Comparison of ENCODE assay signal across 22 mouse cellular contexts in the genomic region with DNA sequence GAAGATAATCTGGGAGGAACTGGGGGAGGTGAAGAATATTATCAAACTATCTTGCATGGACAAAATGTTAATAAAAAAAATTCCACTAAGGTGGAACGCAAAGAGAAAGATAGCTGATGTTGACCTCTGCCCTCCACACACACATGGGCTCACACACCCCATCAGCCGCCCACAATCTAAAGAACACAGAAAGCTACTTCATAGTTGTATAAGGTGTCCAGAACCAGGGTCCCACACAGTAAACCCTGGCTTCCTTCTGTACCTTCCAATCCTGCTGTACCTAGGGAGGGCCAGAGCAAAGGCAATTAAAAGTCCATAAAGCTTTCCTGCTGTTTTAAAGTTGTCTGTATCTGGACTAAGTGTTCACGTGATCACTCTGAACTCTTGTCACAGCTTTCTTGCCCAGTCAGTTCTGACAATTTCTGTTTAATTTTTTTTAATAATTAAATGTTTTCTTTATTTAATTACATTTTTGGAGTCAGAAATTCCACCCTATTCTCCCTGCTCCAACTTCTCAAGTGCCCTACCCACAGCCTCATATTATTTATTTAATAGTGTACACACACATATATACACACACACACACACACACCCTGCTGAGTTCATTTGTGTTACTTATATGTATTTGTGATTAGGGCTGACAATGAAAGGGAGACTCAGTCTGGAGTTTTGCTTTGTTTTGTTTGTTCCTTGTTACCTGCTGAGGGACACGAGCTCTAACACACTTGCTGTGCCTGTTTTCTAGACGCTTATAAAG. TPM values are rescaled to one million over a fixed set of nuclear protein-coding genes. Genes with fewer than 3 reads are reported as not detected.
DNase-seq lines count a peak whose midpoint lies in the region; ATAC-seq and TF ChIP-seq lines count a peak whose summit lies in the region.
"Had no signal": no experiment of that assay in that cellular context is flagged by ENCODE, and none has a peak within 500 bp of the region (broad histone marks: within the 10 kb centered on the region; RNA-seq: fewer than 3 reads in every experiment).

No protein-coding gene starts in this region.

- H3K27ac ChIP-seq in liver, postnatal 0 days (ENCODE audit: low read depth) = no peak overlapping the region
- no peak overlapping the region for H3K27ac ChIP-seq in liver, embryonic 14.5 days
- peak overlapping the region; percentile 13; the same call in 1 of the 2 replicates for H3K27ac ChIP-seq in stomach, postnatal 0 days (replicated peaks)
- no peak overlapping the region for H3K27ac ChIP-seq in forebrain, embryonic 15.5 days (replicated peaks)
- H3K27ac ChIP-seq: embryonic facial prominence, embryonic 12.5 days; embryonic facial prominence, embryonic 15.5 days; hindbrain, embryonic 12.5 days; hindbrain, embryonic 15.5 days had no signal

- H3K4me1 ChIP-seq in liver, postnatal 0 days (ENCODE audit: insufficient read depth) = no peaks in the 10 kb centered on the region
- H3K4me1 ChIP-seq in liver, embryonic 14.5 days (replicated peaks; ENCODE audit: control insufficient read depth in 2 of 2, insufficient read depth in 2 of 2, low read length in 1 of 2) = peaks cover 0 to 6% of the 10 kb centered on the region in 2 experiments; a peak in 1 of 4 replicates
- no peaks in the 10 kb centered on the region for H3K4me1 ChIP-seq in stomach, postnatal 0 days (replicated peaks; ENCODE audit: control insufficient read depth, insufficient read depth)
- no peaks in the 10 kb centered on the region for H3K4me1 ChIP-seq in forebrain, embryonic 15.5 days
- H3K4me1 ChIP-seq: embryonic facial prominence, embryonic 12.5 days; embryonic facial prominence, embryonic 15.5 days; hindbrain, embryonic 12.5 days; hindbrain, embryonic 15.5 days had no signal

- H3K9ac ChIP-seq in liver, postnatal 0 days (replicated peaks) = no peak overlapping the region
- no peak overlapping the region for H3K9ac ChIP-seq in liver, embryonic 14.5 days (replicated peaks)
- H3K9ac ChIP-seq in stomach, postnatal 0 days (ENCODE audit: low read length) = no peak overlapping the region
- no peak overlapping the region for H3K9ac ChIP-seq in forebrain, embryonic 15.5 days (replicated peaks)
- H3K9ac ChIP-seq: embryonic facial prominence, embryonic 12.5 days; embryonic facial prominence, embryonic 15.5 days; hindbrain, embryonic 12.5 days; hindbrain, embryonic 15.5 days had no signal

- H3K27me3 ChIP-seq in liver, postnatal 0 days (ENCODE audit: insufficient read depth, low read length) = no peaks in the 10 kb centered on the region
- no peaks in the 10 kb centered on the region for H3K27me3 ChIP-seq in liver, embryonic 14.5 days (ENCODE audit: control insufficient read depth, insufficient read depth, low read length)
- no peaks in the 10 kb centered on the region for H3K27me3 ChIP-seq in stomach, postnatal 0 days (ENCODE audit: control insufficient read depth, insufficient read depth, low read length)
- H3K27me3 ChIP-seq in forebrain, embryonic 15.5 days = no peaks in the 10 kb centered on the region
- H3K27me3 ChIP-seq: CH12.LX; embryonic facial prominence, embryonic 12.5 days; embryonic facial prominence, embryonic 15.5 days had no signal

- no peak for TF ChIP-seq CTCF in liver, postnatal 0 days (IDR thresholded peaks at IDR 0.05; ENCODE audit: low read depth)
- TF ChIP-seq CTCF in liver, embryonic 14.5 days (IDR thresholded peaks at IDR 0.05; ENCODE audit: low read depth) = no peak
- no peak for TF ChIP-seq CTCF in stomach, postnatal 0 days (IDR thresholded peaks at IDR 0.05; ENCODE audit: low read depth)

- DNase-seq in liver = peak; percentile 4
- DNase-seq in liver, postnatal 0 days = no peak
- DNase-seq in liver, embryonic 14.5 days (ENCODE audit: low read depth in 3 of 3, low spot score in 3 of 3) = no peak
- DNase-seq in stomach, postnatal 0 days (ENCODE audit: low spot score) = no peak
- DNase-seq in layer of hippocampus, postnatal 10 days (ENCODE audit: low spot score in 2 of 2) = no peak
- DNase-seq: adrenal gland, postnatal 10 days; B cell, adult 2 months; cerebellum, adult 11 months; cerebellum, adult 2 months; cerebellum, adult 9-11 months; cerebellum, postnatal 25 days; gastrocnemius, postnatal 36 days had no signal

- no peak overlapping the region for H3K4me2 ChIP-seq in liver, postnatal 0 days (ENCODE audit: low read depth, low read length)
- no peak overlapping the region for H3K4me2 ChIP-seq in liver, embryonic 14.5 days (ENCODE audit: low read depth)
- no peak overlapping the region for H3K4me2 ChIP-seq in stomach, postnatal 0 days (replicated peaks; ENCODE audit: low read depth)
- H3K4me2 ChIP-seq in forebrain, embryonic 15.5 days (replicated peaks) = no peak overlapping the region
- H3K4me2 ChIP-seq: embryonic facial prominence, embryonic 12.5 days; embryonic facial prominence, embryonic 15.5 days; heart, embryonic 11.5 days; hindbrain, embryonic 12.5 days; hindbrain, embryonic 15.5 days had no signal

- TF ChIP-seq EP300 in liver, postnatal 0 days (IDR thresholded peaks at IDR 0.05; ENCODE audit: low read depth) = no peak
- no peak for TF ChIP-seq EP300 in liver, embryonic 14.5 days (IDR thresholded peaks at IDR 0.05; ENCODE audit: low read depth)
- no peak for TF ChIP-seq EP300 in stomach, postnatal 0 days (optimal IDR thresholded peaks at IDR 0.05)

- no peak for ATAC-seq in liver, postnatal 0 days
- peak; percentile 52; the same call in 1 of the 2 replicates for ATAC-seq in liver, embryonic 14.5 days (ENCODE audit: insufficient read depth)
- peak; percentile 90 for ATAC-seq in stomach, postnatal 0 days (ENCODE audit: low FRiP score, low TSS enrichment)
- ATAC-seq in forebrain, embryonic 15.5 days (replicated peaks) = no peak
- ATAC-seq: forebrain, embryonic 14.5 days; Patski had no signal

- H3K9me3 ChIP-seq in liver, postnatal 0 days (ENCODE audit: low read length) = no peaks in the 10 kb centered on the region
- no peaks in the 10 kb centered on the region for H3K9me3 ChIP-seq in liver, embryonic 14.5 days (ENCODE audit: control insufficient read depth, low read length)
- no peaks in the 10 kb centered on the region for H3K9me3 ChIP-seq in stomach, postnatal 0 days (ENCODE audit: control insufficient read depth, low read length)
- H3K9me3 ChIP-seq in forebrain, embryonic 15.5 days = no peaks in the 10 kb centered on the region
- H3K9me3 ChIP-seq: embryonic facial prominence, embryonic 12.5 days; embryonic facial prominence, embryonic 15.5 days; G1E; hindbrain, embryonic 12.5 days; hindbrain, embryonic 15.5 days had no signal

- H3K36me3 ChIP-seq in liver, postnatal 0 days (replicated peaks; ENCODE audit: insufficient read depth, low read length) = no peaks in the 10 kb centered on the region
- H3K36me3 ChIP-seq in liver, embryonic 14.5 days (replicated peaks; ENCODE audit: control insufficient read depth, insufficient read depth, low read depth) = no peaks in the 10 kb centered on the region
- H3K36me3 ChIP-seq in stomach, postnatal 0 days (ENCODE audit: control insufficient read depth, insufficient read depth, low read length) = no peaks in the 10 kb centered on the region
- H3K36me3 ChIP-seq in forebrain, embryonic 15.5 days = no peaks in the 10 kb centered on the region
- H3K36me3 ChIP-seq: embryonic facial prominence, embryonic 12.5 days; embryonic facial prominence, embryonic 15.5 days; G1E; hindbrain, embryonic 12.5 days; hindbrain, embryonic 15.5 days had no signal

- WGBS in liver, postnatal 0 days (ENCODE audit: insufficient replicate concordance) = 67% methylated on average over 5 of the region's 5 CpGs
- 55% methylated on average over 5 of the region's 5 CpGs for WGBS in liver, embryonic 14.5 days (ENCODE audit: insufficient replicate concordance)
- WGBS in stomach, postnatal 0 days = 66% methylated on average over 5 of the region's 5 CpGs
- 80% methylated on average over 5 of the region's 5 CpGs for WGBS in forebrain, embryonic 15.5 days

- no peak overlapping the region for H3K4me3 ChIP-seq in liver, postnatal 0 days (ENCODE audit: low read depth, low read length)
- no peak overlapping the region for H3K4me3 ChIP-seq in liver, embryonic 14.5 days (ENCODE audit: insufficient read depth in 1 of 2, low read depth in 2 of 2, low read length in 2 of 2)
- H3K4me3 ChIP-seq in stomach, postnatal 0 days (ENCODE audit: low read depth, low read length) = no peak overlapping the region
- no peak overlapping the region for H3K4me3 ChIP-seq in forebrain, embryonic 15.5 days
- H3K4me3 ChIP-seq: embryonic facial prominence, embryonic 12.5 days; embryonic facial prominence, embryonic 15.5 days; hindbrain, embryonic 12.5 days; hindbrain, embryonic 15.5 days had no signal

RNA-seq across cellular contexts. Expression of gene Rnf128, which starts 25.3 kb away (rescaled TPM):
- polyA plus RNA-seq in liver, postnatal 0 days (2015; fragmentation: Nextera tagmentation; extraction: Ambion mirVana) = 91.1 and 96.0 TPM in 2 replicates
- polyA plus RNA-seq in liver, embryonic 14.5 days (2012; rRNA removed) = 9.1 and 13.6 TPM in 2 replicates
- polyA plus RNA-seq in liver, embryonic 14.5 days (2014; fragmentation: Nextera tagmentation; extraction: Ambion mirVana) = 41.4 and 45.2 TPM in 2 replicates
- 104 and 114 TPM in 2 replicates for polyA plus RNA-seq in stomach, postnatal 0 days (2015; fragmentation: Nextera tagmentation; extraction: Ambion mirVana)
- total RNA-seq in layer of hippocampus, postnatal 10 days (2021) = 10 to 100 TPM; 13.3 to 13.7 TPM
- 2.8 and 3.1 TPM in 2 replicates for polyA plus RNA-seq in forebrain, embryonic 15.5 days (2015; fragmentation: Nextera tagmentation; extraction: Ambion mirVana)
- total RNA-seq: CH12.LX had no signal

RNA-seq across cellular contexts. Expression of gene D330045A20Rik, which starts 57.7 kb away (rescaled TPM):
- 2.1 and 2.5 TPM in 2 replicates for polyA plus RNA-seq in liver, postnatal 0 days (2015; fragmentation: Nextera tagmentation; extraction: Ambion mirVana)
- 0.30 and 0.46 TPM in 2 replicates for polyA plus RNA-seq in liver, embryonic 14.5 days (2012; rRNA removed)
- polyA plus RNA-seq in liver, embryonic 14.5 days (2014; fragmentation: Nextera tagmentation; extraction: Ambion mirVana) = 1.1 and 1.2 TPM in 2 replicates
- polyA plus RNA-seq in stomach, postnatal 0 days (2015; fragmentation: Nextera tagmentation; extraction: Ambion mirVana) = 0.99 and 1.0 TPM in 2 replicates
- under 1 TPM; 0.29 to 0.30 TPM for total RNA-seq in layer of hippocampus, postnatal 10 days (2021)
- polyA plus RNA-seq in forebrain, embryonic 15.5 days (2015; fragmentation: Nextera tagmentation; extraction: Ambion mirVana) = 1.3 TPM in 2 replicates
- total RNA-seq: CH12.LX; gastrocnemius, postnatal 36 days had no signal
- polyA plus RNA-seq: Patski had no signal

Comparison
In these comparisons a context has a peak if more than half of its experiments do, and no peak if none do; other contexts are left out.
1. ATAC-seq: peak in liver, embryonic 14.5 days (single experiment) and stomach, postnatal 0 days (single experiment); none in liver, postnatal 0 days (single experiment) and forebrain, embryonic 15.5 days (single experiment).